Mouse (Mus musculus) G1E (cell line): Measurements from ENCODE around the gene Dock11.

ENCODE experiments used
- CTCF ChIP-seq: IDR thresholded peaks from 2 replicates; pipeline ENCODE4 v1.5.1; 2012; ENCODE audit warnings: low read depth, low read length, inconsistent platforms, mixed read lengths
- GATA1 ChIP-seq: IDR thresholded peaks from 2 replicates; pipeline ENCODE4 v1.6.1; 2012; ENCODE audit warnings: borderline replicate concordance, low read length, inconsistent platforms, mixed read lengths
- POLR2AphosphoS5 ChIP-seq: IDR thresholded peaks from 2 replicates; pipeline ENCODE4 v1.6.1; 2012; ENCODE audit warnings: low read depth, low read length, inconsistent platforms; ENCODE audit not compliant: insufficient replicate concordance
- TAL1 ChIP-seq: conservative IDR thresholded peaks from 2 replicates; pipeline ENCODE4 v1.6.1; 2012; ENCODE audit warnings: low read depth, low read length, inconsistent platforms, mixed read lengths

DNA sequence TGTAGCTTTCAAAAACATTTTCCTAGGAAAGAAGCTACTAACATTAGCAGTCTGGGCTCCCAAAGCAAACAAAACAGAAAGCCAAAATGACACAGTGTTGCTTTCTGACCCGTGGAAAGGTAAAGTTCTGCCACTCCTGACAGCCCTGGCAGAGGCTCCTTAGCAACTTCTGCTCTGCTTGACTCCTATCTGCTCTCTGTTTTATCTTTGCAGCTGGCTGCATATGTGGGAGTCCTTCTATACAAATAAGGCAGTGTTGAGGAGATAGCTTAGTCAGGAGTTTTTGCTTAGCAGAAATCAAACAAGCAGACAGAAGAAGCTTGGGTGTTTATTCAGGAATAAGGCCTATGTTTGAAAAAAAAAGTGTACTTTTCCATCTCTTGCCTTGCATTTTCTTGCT, 57.8 kb downstream of the Dock11 start:
- TF ChIP-seq CTCF (no peak), TAL1 (no peak), GATA1 (no peak), POLR2AphosphoS5 (no peak)
